Mouse (Mus musculus): Measurements from ENCODE around the gene Ntf3.

The Ntf3 gene

GRCm38 (mm10) chr6:126105083-126105740, 61.5 kb downstream of the Ntf3 start:
- CTCF ChIA-PET = no interaction called here

GRCm38 (mm10) chr6:126102571-126102970, 64.1 kb downstream of the Ntf3 start:
- CTCF ChIA-PET = no interaction called here

- CTCF ChIA-PET = no interaction called here
Observed at GRCm38 (mm10) chr6:126102007-126102406, 64.7 kb downstream of the Ntf3 start.

GRCm38 (mm10) chr6:126100579-126100978, 66.1 kb downstream of the Ntf3 start:
- CTCF ChIA-PET = no interaction called here

- CTCF ChIA-PET = no interaction called here
Observed at GRCm38 (mm10) chr6:126097471-126097870, 69.2 kb downstream of the Ntf3 start.

- CTCF ChIA-PET = no interaction called here
Observed at GRCm38 (mm10) chr6:126096085-126096484, 70.6 kb downstream of the Ntf3 start.

- CTCF ChIA-PET = no interaction called here
Observed at GRCm38 (mm10) chr6:126095041-126095440, 71.7 kb downstream of the Ntf3 start.

- CTCF ChIA-PET = no interaction called here
Observed at GRCm38 (mm10) chr6:126092026-126092425, 74.7 kb downstream of the Ntf3 start.

- CTCF ChIA-PET = no interaction called here
Observed at GRCm38 (mm10) chr6:126090063-126090462, 76.6 kb downstream of the Ntf3 start.

GRCm38 (mm10) chr6:126088489-126089265, 78.0 kb downstream of the Ntf3 start:
- CTCF ChIA-PET = no interaction called here

GRCm38 (mm10) chr6:126086321-126086950, 80.3 kb downstream of the Ntf3 start:
- CTCF ChIA-PET = no interaction called here

- CTCF ChIA-PET = no interaction called here
Observed at GRCm38 (mm10) chr6:126080531-126080930, 86.2 kb downstream of the Ntf3 start.

- CTCF ChIA-PET = no interaction called here
Observed at GRCm38 (mm10) chr6:126057706-126058105, 109.0 kb downstream of the Ntf3 start.

GRCm38 (mm10) chr6:126053136-126053535, 113.6 kb downstream of the Ntf3 start:
- CTCF ChIA-PET = no interaction called here
